Mouse (Mus musculus) intestine, postnatal 0 days (tissue): ENCODE measurements at regions not wholly inside any gene's neighbourhood (a gene's known extent, or its start where the extent isn't known, plus 50 kb on each side); places are given as distances from the start of the nearest gene placed in this dataset.

Experiments used
- ATAC-seq: fragments of 200-750 bp; cut with Nextera tagmentation; 2 replicates; pipeline ENCODE4 v1.8.0; 2017; ENCODE audit warnings: mild to moderate bottlenecking, moderate TSS enrichment, moderate library complexity
- H3K27ac ChIP-seq: fragments of 300-500 bp; sonication (generic); 2 replicates; pipeline ENCODE4 v1.5.1; 2014; ENCODE audit warnings: mild to moderate bottlenecking, low read depth, low read length, moderate library complexity
- H3K27me3 ChIP-seq: fragments of 300-500 bp; sonication (generic); replicated peaks from 2 replicates; pipeline ENCODE4 v1.6.1; 2014; ENCODE audit warnings: low read length, mixed read lengths; ENCODE audit not compliant: control insufficient read depth, insufficient read depth
- H3K36me3 ChIP-seq: fragments of 300-500 bp; sonication (generic); 2 replicates; pipeline ENCODE4 v1.6.1; 2014; ENCODE audit warnings: mild to moderate bottlenecking, moderate library complexity; ENCODE audit not compliant: control insufficient read depth, insufficient read depth
- H3K4me1 ChIP-seq: fragments of 300-500 bp; sonication (generic); replicated peaks from 2 replicates; pipeline ENCODE4 v1.6.1; 2014; ENCODE audit warnings: antibody characterized with exemption, low read length, mixed read lengths; ENCODE audit not compliant: control insufficient read depth, insufficient read depth
- H3K4me2 ChIP-seq: fragments of 300-500 bp; sonication (generic); replicated peaks from 2 replicates; pipeline ENCODE4 v1.6.1; 2014; ENCODE audit warnings: low read depth, mild to moderate bottlenecking, moderate library complexity
- H3K4me3 ChIP-seq: fragments of 300-500 bp; sonication (generic); 2 replicates; pipeline ENCODE4 v1.5.1; 2014; ENCODE audit warnings: low read depth, low read length
- H3K9ac ChIP-seq: fragments of 300-500 bp; sonication (generic); 2 replicates; pipeline ENCODE4 v1.6.1; 2014; ENCODE audit warnings: mild to moderate bottlenecking, low read depth, low read length
- H3K9me3 ChIP-seq: fragments of 300-500 bp; sonication (generic); 2 replicates; pipeline ENCODE4 v1.6.1; 2016; ENCODE audit warnings: mixed run types; ENCODE audit not compliant: control insufficient read depth
- CTCF ChIP-seq: sonication (generic); IDR thresholded peaks from 2 replicates; pipeline ENCODE4 v1.5.1; 2016; ENCODE audit warnings: low read depth, mild to moderate bottlenecking, control low read depth, antibody characterized with exemption, moderate library complexity
- WGBS: fragments of 180-500 bp; shearing (Covaris S2); extraction: QIAGEN DNeasy Blood & Tissue Kit; methylation state at CpG from one replicate; pipeline ENCODE4 v1.1.7; 2014; 5-methylcytosine and 5-hydroxymethylcytosine counted together

DNA sequence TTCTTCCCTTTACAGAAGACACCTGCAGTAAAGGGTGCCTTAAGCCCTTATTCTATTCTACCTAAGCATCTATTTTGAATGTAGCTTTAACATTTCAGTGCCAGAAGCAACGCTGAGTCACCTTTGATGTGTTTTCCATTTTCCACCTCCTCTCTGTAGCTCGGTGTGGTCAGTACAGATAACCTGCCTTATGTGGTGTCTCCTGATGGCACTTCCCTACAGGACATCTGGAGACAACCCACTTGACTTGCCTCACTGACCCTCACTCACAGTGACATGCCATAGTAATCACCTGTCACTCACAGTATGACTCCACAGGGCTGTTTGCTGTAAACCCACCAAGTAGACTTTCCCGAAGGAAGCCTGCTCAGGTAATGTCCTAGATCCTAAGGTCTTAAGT is 510.9 kb upstream of the Smim15 start:
- no peak for ATAC-seq
- no peak overlapping the region for H3K4me2 ChIP-seq
- no peaks in the 10 kb centered on the region for H3K9me3 ChIP-seq
- WGBS = 86% methylated on average over 3 of the region's 3 CpGs
- no peak overlapping the region for H3K27ac ChIP-seq
- no peaks in the 10 kb centered on the region for H3K4me1 ChIP-seq
- no peaks in the 10 kb centered on the region for H3K36me3 ChIP-seq
- no peak overlapping the region for H3K9ac ChIP-seq
- TF ChIP-seq CTCF = no peak
- no peaks in the 10 kb centered on the region for H3K27me3 ChIP-seq
- no peak overlapping the region for H3K4me3 ChIP-seq

DNA sequence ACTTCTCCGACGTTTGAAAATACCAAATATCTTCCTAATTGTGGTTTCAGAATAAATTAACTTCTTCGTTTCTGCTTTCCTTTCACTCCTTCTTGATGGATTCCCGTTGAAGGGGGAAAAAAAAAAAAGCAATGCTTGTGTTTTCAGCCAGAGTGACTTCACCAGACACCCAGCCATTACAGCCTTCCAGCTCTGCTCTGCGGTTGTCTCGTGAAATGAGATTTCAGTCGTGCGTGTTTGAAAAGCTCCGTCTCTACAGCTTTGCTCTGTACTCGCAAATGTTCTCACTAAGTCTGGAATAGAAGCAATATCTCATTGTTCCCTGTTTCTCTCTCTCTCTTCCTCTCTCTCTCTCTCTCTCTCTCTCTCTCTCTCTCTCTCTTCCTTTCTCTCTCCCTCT is 509.6 kb upstream of the Kif2a start:
- H3K4me2 ChIP-seq = no peak overlapping the region

DNA sequence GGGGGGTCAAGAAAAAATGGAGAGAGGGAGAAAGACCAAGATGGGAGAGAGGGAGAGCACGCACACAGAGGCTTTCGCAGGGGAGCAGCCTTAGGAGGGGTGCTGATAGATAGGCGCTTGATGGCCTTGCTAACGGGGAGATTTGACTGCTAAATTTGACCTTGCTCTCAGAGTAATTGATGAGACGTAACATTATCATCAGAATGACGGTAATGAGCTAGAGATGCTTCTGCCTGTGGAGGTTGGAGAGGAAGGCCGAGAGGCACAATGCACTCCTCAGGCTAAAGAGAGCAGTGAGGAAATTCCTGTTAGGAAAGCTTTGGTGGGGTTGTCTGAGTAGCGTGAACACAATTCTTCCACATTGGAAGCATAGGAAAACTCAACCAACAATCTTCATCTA is 509.1 kb upstream of the Kif2a start:
- Histone ChIP-seq H3K27me3 (no peaks in the 10 kb centered on the region), H3K9ac (no peak overlapping the region), H3K4me1 (no peaks in the 10 kb centered on the region), H3K4me3 (no peak overlapping the region), H3K9me3 (no peaks in the 10 kb centered on the region), H3K36me3 (no peaks in the 10 kb centered on the region), H3K27ac (no peak overlapping the region), H3K4me2 (no peak overlapping the region)
- no peak for TF ChIP-seq CTCF
- 48% methylated on average over 8 of the region's 8 CpGs for WGBS
- no peak for ATAC-seq

More for the DNA sequence above, 509.6 kb upstream of the Kif2a start:
- TF ChIP-seq CTCF = no peak
- 56% methylated on average over 10 of the region's 10 CpGs for WGBS
- H3K27me3 ChIP-seq = no peaks in the 10 kb centered on the region
- no peak overlapping the region for H3K9ac ChIP-seq
- H3K9me3 ChIP-seq = no peaks in the 10 kb centered on the region
- no peak overlapping the region for H3K27ac ChIP-seq
- H3K36me3 ChIP-seq = no peaks in the 10 kb centered on the region
- no peak overlapping the region for H3K4me3 ChIP-seq
- H3K4me1 ChIP-seq = no peaks in the 10 kb centered on the region
- ATAC-seq = no peak

DNA sequence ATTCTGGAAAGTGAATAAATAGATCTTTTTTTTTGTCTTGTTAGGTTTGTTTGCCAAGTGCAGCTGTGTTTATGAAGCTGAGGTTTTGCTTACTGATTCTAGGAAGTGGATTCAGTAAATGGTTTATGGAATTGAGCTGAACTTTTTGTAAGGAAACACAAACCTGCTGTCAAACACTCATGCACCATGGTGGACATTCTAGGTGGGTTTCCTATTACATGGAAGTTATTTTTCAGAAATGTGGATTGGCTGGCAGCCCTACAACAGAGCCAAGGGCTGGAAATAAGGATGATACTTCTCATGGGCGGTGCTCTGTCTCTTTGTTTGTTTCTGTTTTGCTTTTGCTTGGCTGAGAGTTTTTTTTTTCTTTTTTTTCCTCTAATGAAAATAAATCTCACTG is 508.5 kb upstream of the Kif2a start:
- Histone ChIP-seq H3K9me3 (no peaks in the 10 kb centered on the region), H3K4me1 (no peaks in the 10 kb centered on the region), H3K27me3 (no peaks in the 10 kb centered on the region), H3K27ac (no peak overlapping the region), H3K36me3 (no peaks in the 10 kb centered on the region), H3K4me2 (no peak overlapping the region), H3K9ac (no peak overlapping the region), H3K4me3 (no peak overlapping the region)
- no peak for ATAC-seq
- no peak for TF ChIP-seq CTCF
- WGBS = 60% methylated on average over 1 of the region's 1 CpGs

DNA sequence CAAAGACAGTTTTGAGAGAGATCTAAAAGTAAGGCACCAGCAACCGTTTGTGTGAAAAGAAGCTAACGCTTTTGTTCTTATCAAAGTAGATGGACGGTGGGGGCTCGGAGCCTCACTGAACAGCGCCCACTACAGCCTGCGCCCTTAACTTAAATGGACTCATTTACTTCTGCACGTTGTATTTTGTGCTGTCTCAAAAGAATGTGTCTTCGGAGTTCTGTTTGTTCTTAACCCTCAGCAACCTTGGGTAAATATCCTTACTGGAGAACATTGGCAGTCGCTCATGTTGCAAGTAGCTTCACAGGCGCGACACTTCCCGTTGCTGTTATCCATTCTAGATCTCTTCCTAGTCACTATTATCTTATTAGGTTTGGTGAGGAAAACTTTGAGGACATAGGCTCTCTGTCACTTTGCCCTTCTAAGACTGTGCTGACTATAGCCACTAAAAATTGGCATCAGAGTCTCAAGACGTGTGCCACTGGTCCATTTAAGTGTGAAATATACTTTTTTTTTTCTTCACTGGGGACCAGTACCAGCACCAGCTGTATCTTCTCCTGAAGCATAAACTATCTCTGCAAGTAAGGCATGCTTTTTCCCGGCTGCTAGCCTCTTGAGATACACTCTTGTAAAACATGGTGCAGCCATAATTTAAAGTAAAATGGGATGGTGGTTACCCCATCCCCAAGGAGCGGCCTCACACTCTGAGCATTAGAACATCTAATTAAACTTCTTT is 507.0 kb upstream of the Kif2a start:
- no peaks in the 10 kb centered on the region for H3K36me3 ChIP-seq
- no peak overlapping the region; the same call in 1 of the 2 replicates for H3K27ac ChIP-seq
- 39% methylated on average over 15 of the region's 15 CpGs for WGBS
- no peak overlapping the region for H3K4me3 ChIP-seq
- H3K27me3 ChIP-seq = no peaks in the 10 kb centered on the region
- no peaks in the 10 kb centered on the region for H3K9me3 ChIP-seq
- ATAC-seq = no peak
- peak; percentile 45 for TF ChIP-seq CTCF
- H3K4me1 ChIP-seq = no peaks in the 10 kb centered on the region
- no peak overlapping the region for H3K4me2 ChIP-seq
- no peak overlapping the region for H3K9ac ChIP-seq

DNA sequence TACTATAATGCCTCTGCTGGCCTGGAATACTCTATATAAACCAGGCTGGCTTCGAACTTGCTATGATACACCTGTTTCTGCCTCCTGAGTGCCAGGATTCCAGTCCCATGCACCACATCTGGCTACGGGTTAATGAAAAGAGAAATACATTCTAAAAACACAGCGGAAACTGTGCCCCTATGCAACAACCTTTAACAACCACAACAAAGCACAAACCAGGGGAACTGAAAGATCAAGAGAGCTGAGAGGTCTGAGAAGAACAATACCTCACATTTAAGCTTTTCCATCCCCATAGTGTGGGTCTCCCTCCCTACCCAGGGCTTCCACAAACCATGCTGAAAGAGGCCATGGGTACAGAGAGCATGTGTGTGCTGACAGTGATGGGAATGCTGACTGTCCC is 501.0 kb upstream of the Kif2a start:
- 86% methylated on average over 3 of the region's 3 CpGs for WGBS
- no peaks in the 10 kb centered on the region for H3K9me3 ChIP-seq
- no peak for TF ChIP-seq CTCF

DNA sequence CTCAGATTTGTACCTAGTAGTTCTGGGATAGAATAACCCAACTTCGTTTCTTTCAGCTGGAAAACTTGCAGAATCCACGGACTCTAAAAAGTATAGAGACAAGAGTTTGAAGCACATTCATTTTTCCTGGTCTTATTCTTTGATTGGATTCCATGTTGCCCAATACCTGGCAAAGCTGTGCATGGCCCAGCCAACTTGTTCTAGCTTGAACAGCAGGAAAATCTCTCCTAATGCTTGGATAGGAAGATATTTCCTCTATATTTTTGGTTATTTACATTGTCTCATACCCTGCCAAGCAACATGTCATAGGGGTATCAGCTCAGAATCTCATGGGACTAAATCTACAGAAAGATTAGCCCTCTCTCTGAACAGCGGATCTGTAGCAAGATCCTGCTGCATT is 492.3 kb upstream of the Kif2a start:
- Histone ChIP-seq H3K9me3 (no peaks in the 10 kb centered on the region), H3K4me3 (no peak overlapping the region), H3K27ac (no peak overlapping the region), H3K4me1 (no peaks in the 10 kb centered on the region), H3K4me2 (no peak overlapping the region), H3K27me3 (no peaks in the 10 kb centered on the region), H3K9ac (no peak overlapping the region), H3K36me3 (no peaks in the 10 kb centered on the region)
- ATAC-seq = no peak
- no peak for TF ChIP-seq CTCF
- WGBS = 85% methylated on average over 3 of the region's 3 CpGs

More for the DNA sequence above, 501.0 kb upstream of the Kif2a start:
- no peaks in the 10 kb centered on the region for H3K4me1 ChIP-seq
- H3K9ac ChIP-seq = no peak overlapping the region
- H3K27ac ChIP-seq = no peak overlapping the region
- H3K4me2 ChIP-seq = no peak overlapping the region
- H3K27me3 ChIP-seq = no peaks in the 10 kb centered on the region
- no peak overlapping the region for H3K4me3 ChIP-seq
- no peak for ATAC-seq
- H3K36me3 ChIP-seq = no peaks in the 10 kb centered on the region
